Mouse (Mus musculus): ENCODE measurements around the gene Myo6.

DNA sequence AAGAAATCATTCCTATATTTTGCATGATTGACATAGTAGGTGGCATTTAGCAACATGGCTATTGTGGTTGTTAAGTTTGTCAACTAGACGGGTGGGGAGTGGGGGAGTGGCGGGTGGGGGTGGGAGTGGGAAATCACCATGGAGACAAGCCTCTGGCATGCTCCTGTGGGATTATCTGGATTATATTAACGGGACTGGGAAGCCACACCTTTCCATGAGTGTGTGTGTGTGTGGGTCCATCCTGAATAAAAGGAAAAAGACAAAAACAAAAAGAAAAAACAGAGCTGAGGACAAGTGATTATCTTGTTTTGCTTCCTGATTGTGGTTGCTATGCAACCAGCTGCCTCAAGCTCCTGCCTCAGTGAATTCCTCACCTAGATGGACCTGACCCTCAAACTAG, 20.9 kb downstream of the Myo6 start:
- TF ChIP-seq CTCF (conservative IDR thresholded peaks at IDR 0.05; ENCODE audit: low read length) = no peak
- no peak for TF ChIP-seq POU5F1 (IDR thresholded peaks at IDR 0.05; ENCODE audit: borderline replicate concordance, low read length)
